Mouse (Mus musculus): ENCODE results near the gene Stard13. TPM values are rescaled to one million over a fixed set of nuclear protein-coding genes. Genes with fewer than 3 reads are reported as not detected.

Stard13 gene
- total and polyA plus RNA-seq, 3 experiments: not detected

DNA sequence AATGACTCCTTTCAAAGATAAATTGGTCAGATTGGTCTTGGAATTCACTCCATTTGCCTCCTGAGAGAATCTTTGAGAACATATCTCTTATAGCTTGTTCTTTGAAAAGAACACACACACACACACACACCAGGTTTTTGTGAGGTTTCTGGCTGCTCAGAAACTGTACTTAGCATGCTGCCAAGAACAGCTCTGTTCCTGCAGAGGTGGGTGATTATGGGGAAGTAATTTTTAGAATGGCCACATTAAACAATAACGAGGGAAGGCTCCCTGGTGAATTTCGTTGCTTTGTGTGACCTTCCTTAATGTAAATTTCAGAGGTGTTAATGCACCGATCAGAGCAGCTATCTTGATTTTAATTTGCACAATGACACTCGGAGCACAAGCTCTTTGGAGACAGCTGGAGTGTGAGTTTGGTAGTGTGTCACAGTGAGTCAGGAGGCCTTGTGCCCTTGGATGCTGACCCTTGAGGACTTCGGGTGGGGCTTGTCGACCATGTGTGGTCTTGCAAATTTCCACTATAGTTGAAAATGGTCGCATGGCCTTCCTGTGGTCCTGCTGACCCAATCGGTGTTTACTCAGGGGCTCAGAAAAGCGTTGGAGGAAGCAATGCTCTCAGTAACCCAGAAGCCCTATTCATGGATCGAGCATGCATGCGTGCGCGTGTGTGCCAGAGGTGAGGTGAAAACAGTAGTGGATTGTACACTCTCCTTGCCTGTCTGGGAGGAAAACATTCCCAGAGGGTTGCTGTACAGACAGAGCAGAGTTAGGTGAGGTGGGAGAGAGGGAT is 213.4 kb downstream of the Stard13 start:
- Histone ChIP-seq H3K79me2 (ENCODE audit: control insufficient read depth, insufficient read depth, low read length, poor library complexity) (no peaks in the 10 kb centered on the region), H3K4me1 (ENCODE audit: control insufficient read depth in 1 of 2, insufficient read depth in 2 of 2, low read length in 2 of 2) (no peaks in the 10 kb centered on the region), H3K36me3 (ENCODE audit: control insufficient read depth in 1 of 2, insufficient read depth in 2 of 2, low read length in 2 of 2) (no peaks in the 10 kb centered on the region), H3K4me3 (ENCODE audit: control insufficient read depth in 1 of 2, insufficient read depth in 1 of 2, low read depth in 2 of 2, low read length in 2 of 2) (no peak overlapping the region), H3K27me3 (ENCODE audit: control insufficient read depth in 1 of 2, insufficient read depth in 2 of 2, low read length in 2 of 2) (no peaks in the 10 kb centered on the region), H3K9me3 (replicated peaks; ENCODE audit: insufficient read depth, low read length) (no peaks in the 10 kb centered on the region), H3K27ac (ENCODE audit: control insufficient read depth, low read depth, low read length) (no peak overlapping the region), H3K9ac (ENCODE audit: control insufficient read depth, low read depth, low read length, poor library complexity, severe bottlenecking) (no peak overlapping the region)
- no peak for DNase-seq (ENCODE audit: low read depth, low spot score)
- TF ChIP-seq TAL1 (IDR thresholded peaks at IDR 0.05; ENCODE audit: low read length): no peak

DNA sequence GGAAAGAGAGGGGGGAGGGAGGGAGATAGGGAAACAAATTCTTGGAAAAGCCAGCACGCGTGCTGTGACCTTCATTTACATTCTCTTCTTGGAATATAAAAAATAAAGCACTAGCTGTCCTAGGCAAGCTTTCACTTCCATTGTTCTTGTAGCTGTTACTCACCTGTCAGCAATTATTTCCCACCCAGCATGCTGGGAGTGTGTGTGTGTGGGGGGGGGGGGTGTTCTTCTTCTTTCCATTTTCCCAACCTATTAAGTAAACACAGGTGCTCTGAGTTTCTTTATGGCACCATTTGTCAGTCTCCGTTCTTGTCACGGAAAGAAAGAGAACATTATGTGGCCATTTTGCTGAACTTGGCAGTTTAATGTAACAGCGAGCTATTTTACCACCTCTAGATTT is 214.7 kb downstream of the Stard13 start:
- H3K9ac ChIP-seq (ENCODE audit: control insufficient read depth, low read depth, low read length, poor library complexity, severe bottlenecking): no peak overlapping the region
- H3K9me3 ChIP-seq (replicated peaks; ENCODE audit: insufficient read depth, low read length): no peaks in the 10 kb centered on the region
- H3K36me3 ChIP-seq (ENCODE audit: control insufficient read depth in 1 of 2, insufficient read depth in 2 of 2, low read length in 2 of 2): no peaks in the 10 kb centered on the region
- TF ChIP-seq MYC (IDR thresholded peaks at IDR 0.05; ENCODE audit: low read depth, low read length) (no peak), TAL1 (IDR thresholded peaks at IDR 0.05; ENCODE audit: low read length) (no peak), KAT2A (conservative IDR thresholded peaks at IDR 0.05; ENCODE audit: low read depth, low read length) (no peak), ZC3H11A (IDR thresholded peaks at IDR 0.05; ENCODE audit: low read depth, low read length) (no peak), SMC3 (IDR thresholded peaks at IDR 0.05; ENCODE audit: low read depth, low read length) (no peak), E2F4 (IDR thresholded peaks at IDR 0.05; ENCODE audit: borderline replicate concordance, low read depth, low read length) (no peak), MYB (IDR thresholded peaks at IDR 0.05; ENCODE audit: low read depth, low read length) (no peak), HCFC1 (IDR thresholded peaks at IDR 0.05; ENCODE audit: low read depth, low read length) (no peak), ETS1 (IDR thresholded peaks at IDR 0.05; ENCODE audit: low read depth, low read length) (no peak), UBTF (IDR thresholded peaks at IDR 0.05; ENCODE audit: borderline replicate concordance, insufficient read depth, low read depth, low read length) (no peak), ELF1 (IDR thresholded peaks at IDR 0.05; ENCODE audit: low read depth, low read length) (no peak), NRF1 (IDR thresholded peaks at IDR 0.05; ENCODE audit: insufficient read depth, low read depth, low read length, poor library complexity, severe bottlenecking) (no peak), CHD1 (IDR thresholded peaks at IDR 0.05; ENCODE audit: low read depth, low read length) (no peak), POLR2AphosphoS2 (IDR thresholded peaks at IDR 0.05; ENCODE audit: low read length) (no peak), ZKSCAN1 (IDR thresholded peaks at IDR 0.05; ENCODE audit: low read depth, low read length) (no peak), RAD21 (IDR thresholded peaks at IDR 0.05; ENCODE audit: low read depth, low read length) (no peak)
- no peak overlapping the region for H3K27ac ChIP-seq (ENCODE audit: control insufficient read depth, low read depth, low read length)
- no peaks in the 10 kb centered on the region for H3K4me1 ChIP-seq (ENCODE audit: control insufficient read depth in 1 of 2, insufficient read depth in 2 of 2, low read length in 2 of 2)
- no peak for DNase-seq (ENCODE audit: low read depth, low spot score)
- H3K79me2 ChIP-seq (ENCODE audit: control insufficient read depth, insufficient read depth, low read length, poor library complexity): no peaks in the 10 kb centered on the region
- H3K27me3 ChIP-seq (ENCODE audit: control insufficient read depth in 1 of 2, insufficient read depth in 2 of 2, low read length in 2 of 2): no peaks in the 10 kb centered on the region
- no peak overlapping the region for H3K4me3 ChIP-seq (ENCODE audit: control insufficient read depth in 1 of 2, insufficient read depth in 1 of 2, low read depth in 2 of 2, low read length in 2 of 2)

All from MEL (cell line).